Mouse (Mus musculus): ENCODE measurements at regions not wholly inside any gene's neighbourhood (a gene's known extent, or its start where the extent isn't known, plus 50 kb on each side); places are given as distances from the start of the nearest gene placed in this dataset.

DNA sequence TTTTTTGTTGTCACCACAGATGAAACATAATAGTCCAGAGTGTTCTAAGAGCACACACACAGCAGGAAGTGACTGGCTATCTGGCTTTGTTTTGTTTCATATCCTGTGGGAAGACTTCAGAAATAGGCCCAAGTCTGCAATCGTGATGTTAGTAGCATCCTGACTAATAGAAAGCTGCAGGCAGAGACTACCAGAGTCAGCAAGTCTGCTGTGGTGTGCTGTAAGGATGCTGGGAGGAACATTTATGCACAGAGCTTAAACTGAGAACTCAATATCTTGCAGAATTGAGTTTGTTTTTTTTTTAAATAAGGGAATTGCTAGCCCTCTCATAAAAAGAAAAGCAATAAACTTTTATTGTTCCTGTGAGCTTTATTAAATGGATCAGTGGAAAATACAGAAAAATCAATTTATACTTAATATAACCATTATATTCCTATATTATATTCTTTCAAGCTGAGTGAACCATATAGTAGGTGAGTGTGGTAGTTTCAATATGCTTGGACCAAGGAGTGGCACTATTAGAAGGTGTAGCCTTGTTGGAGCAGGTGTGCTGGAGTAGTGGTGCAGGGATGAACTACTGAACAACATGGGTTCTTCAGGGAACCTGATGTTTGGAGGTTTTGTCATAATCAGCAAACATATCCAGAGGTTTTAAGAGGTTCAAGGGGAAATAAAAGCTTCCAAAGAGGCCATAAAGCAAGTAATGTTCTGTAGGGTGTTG lies 190.5 kb upstream of the Impad1 start:
- no peak overlapping the region for H3K9ac ChIP-seq (replicated peaks; ENCODE audit: low read depth, low read length)
- H3K27me3 ChIP-seq (ENCODE audit: control insufficient read depth, insufficient read depth, low read length): no peaks in the 10 kb centered on the region
- 68% methylated on average over 1 of the region's 1 CpGs for WGBS
- no peaks in the 10 kb centered on the region for H3K4me1 ChIP-seq (ENCODE audit: control insufficient read depth, insufficient read depth, low read length)
- ATAC-seq (ENCODE audit: insufficient number of reproducible peaks, insufficient read depth, low FRiP score, low read depth): no peak
- no peak overlapping the region for H3K27ac ChIP-seq (ENCODE audit: low read length)
- H3K4me3 ChIP-seq (ENCODE audit: low read depth, low read length): no peak overlapping the region
- no peaks in the 10 kb centered on the region for H3K36me3 ChIP-seq (ENCODE audit: control insufficient read depth, insufficient read depth, low read length)
- no peaks in the 10 kb centered on the region for H3K9me3 ChIP-seq (ENCODE audit: control insufficient read depth, low read depth, low read length)
- no peak overlapping the region for H3K4me2 ChIP-seq (replicated peaks; ENCODE audit: low read depth, low read length)

DNA sequence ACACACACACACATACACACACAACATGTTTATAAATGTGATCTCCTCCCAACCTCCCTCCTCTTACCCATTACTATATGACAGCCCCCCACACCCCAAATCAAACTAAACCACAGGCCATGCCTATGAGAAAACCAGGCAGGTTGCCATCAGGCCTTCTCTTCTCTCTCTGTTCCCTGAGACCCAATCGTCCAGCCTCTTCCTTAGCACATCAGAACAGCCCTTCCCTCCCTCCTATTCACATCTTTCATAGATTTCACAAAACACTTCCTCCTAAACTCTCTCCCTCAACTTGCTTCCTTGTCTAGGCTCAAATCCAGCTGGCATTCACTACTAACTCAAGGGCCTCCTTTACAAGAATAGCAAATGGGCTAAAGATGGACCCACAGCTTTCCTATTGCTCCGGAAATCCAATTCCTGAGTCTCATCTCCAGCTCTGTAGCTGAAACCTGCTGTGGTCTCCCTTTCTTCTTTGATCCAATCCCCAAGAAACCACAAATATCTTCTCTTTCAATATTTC lies 178.7 kb upstream of the Impad1 start:
- H3K4me2 ChIP-seq (replicated peaks; ENCODE audit: low read depth, low read length): no peak overlapping the region
- no peak for ATAC-seq (ENCODE audit: insufficient number of reproducible peaks, insufficient read depth, low FRiP score, low read depth)
- no peak overlapping the region for H3K27ac ChIP-seq (ENCODE audit: low read length)
- H3K4me1 ChIP-seq (ENCODE audit: control insufficient read depth, insufficient read depth, low read length): no peaks in the 10 kb centered on the region
- no peak overlapping the region for H3K9ac ChIP-seq (replicated peaks; ENCODE audit: low read depth, low read length)
- no peak overlapping the region for H3K4me3 ChIP-seq (ENCODE audit: low read depth, low read length)
- WGBS: 81% methylated on average over 2 of the region's 2 CpGs
- H3K36me3 ChIP-seq (ENCODE audit: control insufficient read depth, insufficient read depth, low read length): no peaks in the 10 kb centered on the region
- no peaks in the 10 kb centered on the region for H3K27me3 ChIP-seq (ENCODE audit: control insufficient read depth, insufficient read depth, low read length)
- no peaks in the 10 kb centered on the region for H3K9me3 ChIP-seq (ENCODE audit: control insufficient read depth, low read depth, low read length)

DNA sequence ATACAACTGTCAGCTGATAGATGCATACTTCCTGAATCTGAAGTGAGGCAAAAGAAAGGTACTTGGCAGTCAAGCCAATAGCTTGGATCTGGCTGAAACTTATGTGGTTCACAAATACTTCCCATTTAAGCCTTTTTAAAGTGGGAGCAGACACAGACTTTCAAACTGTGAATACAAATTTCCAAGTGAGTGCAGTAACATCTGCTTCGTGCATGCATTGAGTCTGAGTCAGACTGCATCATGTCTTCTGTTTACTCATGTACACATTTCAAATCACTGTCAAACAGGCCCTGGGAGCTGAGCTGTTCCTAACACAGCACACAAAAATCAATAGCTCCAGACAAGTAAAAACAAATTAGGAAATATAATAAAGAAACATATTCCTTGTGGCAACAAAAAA lies 155.8 kb upstream of the Impad1 start:
- Histone ChIP-seq H3K36me3 (ENCODE audit: control insufficient read depth, insufficient read depth, low read length) (no peaks in the 10 kb centered on the region), H3K9ac (replicated peaks; ENCODE audit: low read depth, low read length) (no peak overlapping the region), H3K4me3 (ENCODE audit: low read depth, low read length) (no peak overlapping the region), H3K27ac (ENCODE audit: low read length) (no peak overlapping the region), H3K27me3 (ENCODE audit: control insufficient read depth, insufficient read depth, low read length) (no peaks in the 10 kb centered on the region), H3K4me1 (ENCODE audit: control insufficient read depth, insufficient read depth, low read length) (no peaks in the 10 kb centered on the region), H3K4me2 (replicated peaks; ENCODE audit: low read depth, low read length) (no peak overlapping the region), H3K9me3 (ENCODE audit: control insufficient read depth, low read depth, low read length) (no peaks in the 10 kb centered on the region)
- ATAC-seq (ENCODE audit: insufficient number of reproducible peaks, insufficient read depth, low FRiP score, low read depth): no peak
- 49% methylated on average over 1 of the region's 1 CpGs for WGBS

DNA sequence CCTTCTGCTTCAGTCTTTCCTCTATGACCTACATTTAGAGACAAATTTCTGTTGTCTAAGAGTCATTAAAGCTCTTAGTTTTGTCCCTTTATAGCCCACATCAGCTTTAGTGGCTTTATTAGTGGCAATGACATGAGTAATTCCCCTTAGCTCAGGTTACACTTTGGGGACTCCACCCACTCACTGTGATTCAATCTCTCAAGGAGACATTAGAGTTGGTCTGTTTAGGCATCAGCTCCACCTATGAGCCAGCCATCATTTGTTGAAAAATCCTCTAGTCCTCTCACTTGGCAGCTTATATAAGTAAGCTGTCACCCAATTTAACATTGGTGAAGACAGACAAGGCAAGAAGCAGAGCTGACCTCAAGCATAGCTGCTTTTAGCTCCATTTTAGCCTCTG lies 151.3 kb upstream of the Impad1 start:
- Histone ChIP-seq H3K27me3 (ENCODE audit: control insufficient read depth, insufficient read depth, low read length) (no peaks in the 10 kb centered on the region), H3K9me3 (ENCODE audit: control insufficient read depth, low read depth, low read length) (no peaks in the 10 kb centered on the region), H3K27ac (ENCODE audit: low read length) (no peak overlapping the region), H3K4me2 (replicated peaks; ENCODE audit: low read depth, low read length) (no peak overlapping the region), H3K36me3 (ENCODE audit: control insufficient read depth, insufficient read depth, low read length) (no peaks in the 10 kb centered on the region), H3K4me1 (ENCODE audit: control insufficient read depth, insufficient read depth, low read length) (no peaks in the 10 kb centered on the region), H3K9ac (replicated peaks; ENCODE audit: low read depth, low read length) (no peak overlapping the region), H3K4me3 (ENCODE audit: low read depth, low read length) (no peak overlapping the region)
- ATAC-seq (ENCODE audit: insufficient number of reproducible peaks, insufficient read depth, low FRiP score, low read depth): no peak

DNA sequence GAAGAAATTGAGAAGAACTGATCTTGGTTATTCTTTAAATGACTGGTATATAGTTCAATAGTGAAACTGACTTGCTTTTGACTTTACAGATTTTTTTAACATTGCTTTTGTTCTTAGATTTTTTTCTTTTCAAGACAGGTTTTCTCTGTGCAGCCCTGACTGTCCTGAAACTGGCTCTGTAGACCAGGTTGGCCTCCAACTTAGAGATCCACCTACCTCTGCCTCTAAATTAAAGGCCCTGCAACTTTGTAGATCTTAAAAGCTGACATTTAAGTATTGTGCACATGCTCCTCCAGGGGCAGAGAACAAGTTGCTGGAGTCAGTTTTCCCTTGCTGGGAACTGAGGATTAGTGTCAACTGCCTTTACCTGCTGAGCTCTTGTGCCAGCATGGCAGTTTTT lies 132.6 kb upstream of the Impad1 start:
- Histone ChIP-seq H3K9ac (replicated peaks; ENCODE audit: low read depth, low read length) (no peak overlapping the region), H3K36me3 (ENCODE audit: control insufficient read depth, insufficient read depth, low read length) (no peaks in the 10 kb centered on the region), H3K4me1 (ENCODE audit: control insufficient read depth, insufficient read depth, low read length) (no peaks in the 10 kb centered on the region), H3K27ac (ENCODE audit: low read length) (no peak overlapping the region), H3K4me2 (replicated peaks; ENCODE audit: low read depth, low read length) (no peak overlapping the region), H3K4me3 (ENCODE audit: low read depth, low read length) (no peak overlapping the region), H3K9me3 (ENCODE audit: control insufficient read depth, low read depth, low read length) (no peaks in the 10 kb centered on the region), H3K27me3 (ENCODE audit: control insufficient read depth, insufficient read depth, low read length) (no peaks in the 10 kb centered on the region)
- no peak for ATAC-seq (ENCODE audit: insufficient number of reproducible peaks, insufficient read depth, low FRiP score, low read depth)

DNA sequence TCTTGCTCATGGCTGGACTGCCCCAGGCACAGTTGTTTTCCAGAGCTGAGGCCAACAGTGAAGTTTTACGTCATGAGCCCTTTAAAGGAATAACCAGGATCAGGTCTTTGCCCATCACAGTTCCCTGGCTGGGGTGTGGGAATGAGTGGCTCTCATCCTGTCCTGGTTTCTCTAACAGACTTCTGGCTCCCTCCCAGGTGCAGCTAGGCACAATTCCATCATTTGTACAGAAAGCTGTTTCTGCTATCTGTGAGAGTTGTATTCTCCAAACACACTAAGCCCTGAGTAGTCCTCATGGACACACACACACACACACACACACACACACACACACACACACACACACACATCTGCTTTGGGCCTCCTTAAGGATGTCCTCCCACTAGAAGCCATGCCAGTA lies 127.1 kb upstream of the Impad1 start:
- Histone ChIP-seq H3K27me3 (ENCODE audit: control insufficient read depth, insufficient read depth, low read length) (no peaks in the 10 kb centered on the region), H3K9ac (replicated peaks; ENCODE audit: low read depth, low read length) (no peak overlapping the region), H3K27ac (ENCODE audit: low read length) (no peak overlapping the region), H3K4me2 (replicated peaks; ENCODE audit: low read depth, low read length) (no peak overlapping the region), H3K4me3 (ENCODE audit: low read depth, low read length) (no peak overlapping the region), H3K4me1 (ENCODE audit: control insufficient read depth, insufficient read depth, low read length) (no peaks in the 10 kb centered on the region), H3K9me3 (ENCODE audit: control insufficient read depth, low read depth, low read length) (no peaks in the 10 kb centered on the region), H3K36me3 (ENCODE audit: control insufficient read depth, insufficient read depth, low read length) (no peaks in the 10 kb centered on the region)
- 79% methylated on average over 1 of the region's 1 CpGs for WGBS
- no peak for ATAC-seq (ENCODE audit: insufficient number of reproducible peaks, insufficient read depth, low FRiP score, low read depth)

DNA sequence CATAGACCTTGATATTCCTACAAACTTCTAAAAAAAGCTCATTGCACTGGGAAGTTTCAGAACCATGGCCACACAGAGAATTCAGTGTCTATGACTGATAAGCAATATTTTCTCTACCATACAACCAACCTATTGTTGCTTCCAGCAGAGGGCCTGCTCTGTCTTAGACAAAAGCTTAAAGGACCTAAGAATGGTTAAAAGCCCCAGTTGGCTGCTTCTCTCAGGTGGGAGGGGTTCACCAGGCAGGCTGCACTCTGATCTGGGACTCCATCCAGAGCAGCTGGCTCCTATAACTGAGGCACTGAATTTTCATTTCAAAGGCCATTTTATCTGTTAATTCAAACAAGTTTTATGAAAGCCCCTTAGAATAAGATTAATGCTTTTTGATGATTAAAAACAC lies 82.1 kb upstream of the Impad1 start:
- Histone ChIP-seq H3K27me3 (ENCODE audit: control insufficient read depth, insufficient read depth, low read length) (no peaks in the 10 kb centered on the region), H3K4me1 (ENCODE audit: control insufficient read depth, insufficient read depth, low read length) (no peaks in the 10 kb centered on the region), H3K4me2 (replicated peaks; ENCODE audit: low read depth, low read length) (no peak overlapping the region), H3K4me3 (ENCODE audit: low read depth, low read length) (no peak overlapping the region), H3K27ac (ENCODE audit: low read length) (no peak overlapping the region), H3K36me3 (ENCODE audit: control insufficient read depth, insufficient read depth, low read length) (no peaks in the 10 kb centered on the region), H3K9ac (replicated peaks; ENCODE audit: low read depth, low read length) (no peak overlapping the region), H3K9me3 (ENCODE audit: control insufficient read depth, low read depth, low read length) (no peaks in the 10 kb centered on the region)
- no peak; the same call in 1 of the 2 replicates for ATAC-seq (ENCODE audit: insufficient number of reproducible peaks, insufficient read depth, low FRiP score, low read depth)

DNA sequence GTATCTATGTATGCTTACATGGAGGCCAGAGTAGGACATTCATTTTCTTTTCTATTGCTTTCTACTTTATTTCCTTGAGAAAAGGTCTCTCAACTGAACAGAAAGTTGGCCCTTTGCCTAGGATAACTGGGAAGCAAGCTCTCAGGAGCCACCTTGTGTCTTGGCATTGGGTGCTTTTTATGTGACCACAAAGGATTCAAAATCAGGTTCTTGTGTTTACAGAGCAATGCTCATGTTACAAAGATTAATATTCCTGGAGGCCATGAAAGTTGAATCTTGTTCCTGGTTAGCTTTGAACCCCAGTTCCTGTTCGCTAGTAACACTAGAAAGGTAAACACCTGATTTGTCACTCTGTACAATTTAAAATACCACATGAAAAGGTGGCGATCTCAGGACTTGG lies 65.2 kb upstream of the Impad1 start:
- Histone ChIP-seq H3K4me3 (ENCODE audit: low read depth, low read length) (no peak overlapping the region), H3K4me1 (ENCODE audit: control insufficient read depth, insufficient read depth, low read length) (no peaks in the 10 kb centered on the region), H3K27ac (ENCODE audit: low read length) (no peak overlapping the region), H3K4me2 (replicated peaks; ENCODE audit: low read depth, low read length) (no peak overlapping the region), H3K27me3 (ENCODE audit: control insufficient read depth, insufficient read depth, low read length) (no peaks in the 10 kb centered on the region), H3K9ac (replicated peaks; ENCODE audit: low read depth, low read length) (no peak overlapping the region), H3K36me3 (ENCODE audit: control insufficient read depth, insufficient read depth, low read length) (no peaks in the 10 kb centered on the region), H3K9me3 (ENCODE audit: control insufficient read depth, low read depth, low read length) (no peaks in the 10 kb centered on the region)
- 50% methylated on average over 2 of the region's 2 CpGs for WGBS
- ATAC-seq (ENCODE audit: insufficient number of reproducible peaks, insufficient read depth, low FRiP score, low read depth): no peak

All from stomach, embryonic 14.5 days (tissue).